Mouse (Mus musculus) hindbrain, embryonic 14.5 days (tissue): Measurements from ENCODE around the gene St3gal3. TPM values are rescaled to one million over a fixed set of nuclear protein-coding genes. Genes with fewer than 3 reads are reported as not detected.

ENCODE experiments used
- ATAC-seq: fragments of 200-750 bp; cut with Nextera tagmentation; 2 replicates; pipeline ENCODE4 v1.8.0; 2017; ENCODE audit warnings: moderate number of reproducible peaks, mild to moderate bottlenecking, moderate TSS enrichment, moderate library complexity; ENCODE audit not compliant: low FRiP score
- DNase-seq: peaks from one replicate; pipeline ENCODE4 v3.0.0-alpha.2; 2015; ENCODE audit warnings: low spot score
- H3K27ac ChIP-seq: fragments of 300-500 bp; sonication (generic); 2 replicates; pipeline ENCODE4 v1.5.1; 2014; ENCODE audit warnings: mild to moderate bottlenecking, moderate library complexity
- H3K27me3 ChIP-seq: fragments of 300-500 bp; sonication (generic); 2 replicates; pipeline ENCODE4 v1.6.1; 2014; ENCODE audit warnings: mild to moderate bottlenecking, low read length, mixed read lengths; ENCODE audit not compliant: control insufficient read depth, insufficient read depth
- H3K36me3 ChIP-seq: fragments of 300-500 bp; sonication (generic); replicated peaks from 2 replicates; pipeline ENCODE4 v1.6.1; 2014; ENCODE audit not compliant: control insufficient read depth, insufficient read depth
- H3K4me1 ChIP-seq: fragments of 300-500 bp; sonication (generic); replicated peaks from 2 replicates; pipeline ENCODE4 v1.6.1; 2014; ENCODE audit warnings: antibody characterized with exemption, low read length, mixed read lengths; ENCODE audit not compliant: control insufficient read depth, insufficient read depth
- H3K4me2 ChIP-seq: fragments of 300-500 bp; sonication (generic); replicated peaks from 2 replicates; pipeline ENCODE4 v1.6.1; 2014; ENCODE audit warnings: mild to moderate bottlenecking, moderate library complexity
- H3K4me3 ChIP-seq: fragments of 300-500 bp; sonication (generic); replicated peaks from 2 replicates; pipeline ENCODE4 v1.5.1; 2014; ENCODE audit warnings: mild to moderate bottlenecking, low read length
- H3K9ac ChIP-seq: fragments of 300-500 bp; sonication (generic); 2 replicates; pipeline ENCODE4 v1.6.1; 2014
- H3K9me3 ChIP-seq: fragments of 300-500 bp; sonication (generic); 2 replicates; pipeline ENCODE4 v1.6.1; 2016; ENCODE audit warnings: low read length; ENCODE audit not compliant: control insufficient read depth
- WGBS: fragments of 180-500 bp; shearing (Covaris S2); extraction: QIAGEN DNeasy Blood & Tissue Kit; methylation state at CpG from one replicate; pipeline ENCODE4 v1.1.7; 2014; 5-methylcytosine and 5-hydroxymethylcytosine counted together
- polyA plus RNA-seq: library from polyadenylated mRNA; unstranded; fragments of >200 nt; fragmentation: Nextera tagmentation; extraction: Ambion mirVana; gene quantifications from 2 replicates; pipeline ENCODE4 v1.2.1, GENCODE M21; 2014

Gene St3gal3
- polyA plus RNA-seq, 1 experiment from 2014 or later: 11.5 TPM

- H3K36me3 ChIP-seq: no peaks in the 10 kb centered on the region
- WGBS: 96% methylated on average over 3 of the region's 5 CpGs
- H3K27me3 ChIP-seq: no peaks in the 10 kb centered on the region
- H3K9me3 ChIP-seq: no peaks in the 10 kb centered on the region
- 0 out of 2 replicates have a peak, but pooled peaks cover 3% of the 10 kb centered on the region for H3K4me1 ChIP-seq
- no peak overlapping the region for H3K9ac ChIP-seq
- ATAC-seq: no peak
- no peak overlapping the region for H3K4me3 ChIP-seq
- H3K4me2 ChIP-seq: no peak overlapping the region
- DNase-seq: no peak
- no peak overlapping the region for H3K27ac ChIP-seq
Observed at GRCm38 (mm10) chr4:117981518-117981917, 153.2 kb downstream of the St3gal3 start.

- no peak overlapping the region for H3K4me2 ChIP-seq
- no peak overlapping the region for H3K4me3 ChIP-seq
- no peak overlapping the region for H3K27ac ChIP-seq
- ATAC-seq (no peak), DNase-seq (no peak)
- H3K9me3 ChIP-seq: no peaks in the 10 kb centered on the region
- 0 out of 2 replicates have a peak, but pooled peaks cover 3% of the 10 kb centered on the region for H3K4me1 ChIP-seq
- no peaks in the 10 kb centered on the region for H3K36me3 ChIP-seq
- no peak overlapping the region for H3K9ac ChIP-seq
- WGBS: 84% methylated on average over 4 of the region's 4 CpGs
- H3K27me3 ChIP-seq: no peaks in the 10 kb centered on the region
Observed at GRCm38 (mm10) chr4:117980161-117980560, 154.6 kb downstream of the St3gal3 start.

- Histone ChIP-seq H3K36me3 (no peaks in the 10 kb centered on the region), H3K4me3 (no peak overlapping the region), H3K4me1 (0 out of 2 replicates have a peak, but pooled peaks cover 3% of the 10 kb centered on the region), H3K27me3 (no peaks in the 10 kb centered on the region), H3K9me3 (no peaks in the 10 kb centered on the region), H3K4me2 (no peak overlapping the region), H3K9ac (no peak overlapping the region), H3K27ac (no peak overlapping the region)
- WGBS: 96% methylated on average over 4 of the region's 4 CpGs
- DNase-seq: no peak
- no peak for ATAC-seq
Observed at GRCm38 (mm10) chr4:117979181-117979580, 155.5 kb downstream of the St3gal3 start.

GRCm38 (mm10) chr4:117978282-117978681 is 156.4 kb downstream of the St3gal3 start:
- H3K36me3 ChIP-seq: no peaks in the 10 kb centered on the region
- no peak for DNase-seq
- WGBS: 94% methylated on average over 9 of the region's 9 CpGs
- no peak overlapping the region for H3K4me2 ChIP-seq
- no peaks in the 10 kb centered on the region for H3K9me3 ChIP-seq
- 0 out of 2 replicates have a peak, but pooled peaks cover 3% of the 10 kb centered on the region for H3K4me1 ChIP-seq
- no peak overlapping the region for H3K4me3 ChIP-seq
- H3K27me3 ChIP-seq: no peaks in the 10 kb centered on the region
- no peak for ATAC-seq
- no peak overlapping the region for H3K27ac ChIP-seq
- no peak overlapping the region for H3K9ac ChIP-seq

- no peak overlapping the region for H3K4me3 ChIP-seq
- no peaks in the 10 kb centered on the region for H3K9me3 ChIP-seq
- H3K4me1 ChIP-seq: 0 out of 2 replicates have a peak, but pooled peaks cover under 1% of the 10 kb centered on the region
- no peak overlapping the region for H3K9ac ChIP-seq
- no peak overlapping the region for H3K4me2 ChIP-seq
- DNase-seq (no peak), ATAC-seq (no peak)
- H3K36me3 ChIP-seq: no peaks in the 10 kb centered on the region
- 79% methylated on average over 11 of the region's 11 CpGs for WGBS
- H3K27ac ChIP-seq: no peak overlapping the region
- no peaks in the 10 kb centered on the region for H3K27me3 ChIP-seq
Observed at GRCm38 (mm10) chr4:117977841-117978240, 156.9 kb downstream of the St3gal3 start.

GRCm38 (mm10) chr4:117977371-117977770 is 157.3 kb downstream of the St3gal3 start:
- H3K27ac ChIP-seq: no peak overlapping the region
- 78% methylated on average over 9 of the region's 9 CpGs for WGBS
- DNase-seq: no peak
- no peaks in the 10 kb centered on the region for H3K36me3 ChIP-seq
- no peak overlapping the region for H3K4me3 ChIP-seq
- H3K9me3 ChIP-seq: no peaks in the 10 kb centered on the region
- H3K4me2 ChIP-seq: no peak overlapping the region
- no peaks in the 10 kb centered on the region for H3K27me3 ChIP-seq
- ATAC-seq: no peak
- H3K4me1 ChIP-seq: no peaks in the 10 kb centered on the region
- H3K9ac ChIP-seq: no peak overlapping the region

GRCm38 (mm10) chr4:117975820-117976219 is 158.9 kb downstream of the St3gal3 start:
- H3K4me2 ChIP-seq: no peak overlapping the region
- no peaks in the 10 kb centered on the region for H3K36me3 ChIP-seq
- 94% methylated on average over 1 of the region's 1 CpGs for WGBS
- H3K27ac ChIP-seq: no peak overlapping the region
- H3K9me3 ChIP-seq: no peaks in the 10 kb centered on the region
- no peaks in the 10 kb centered on the region for H3K27me3 ChIP-seq
- H3K4me3 ChIP-seq: no peak overlapping the region
- no peak for ATAC-seq
- no peak overlapping the region for H3K9ac ChIP-seq
- no peak for DNase-seq
- no peaks in the 10 kb centered on the region for H3K4me1 ChIP-seq

- H3K4me1 ChIP-seq: no peaks in the 10 kb centered on the region
- no peak overlapping the region for H3K27ac ChIP-seq
- DNase-seq (no peak), ATAC-seq (no peak)
- no peak overlapping the region for H3K4me3 ChIP-seq
- no peaks in the 10 kb centered on the region for H3K36me3 ChIP-seq
- no peaks in the 10 kb centered on the region for H3K27me3 ChIP-seq
- H3K9ac ChIP-seq: no peak overlapping the region
- H3K9me3 ChIP-seq: no peaks in the 10 kb centered on the region
- WGBS: 79% methylated on average over 5 of the region's 5 CpGs
- H3K4me2 ChIP-seq: no peak overlapping the region
Observed at GRCm38 (mm10) chr4:117974719-117975118, 160.0 kb downstream of the St3gal3 start.

- no peaks in the 10 kb centered on the region for H3K36me3 ChIP-seq
- H3K4me1 ChIP-seq: no peaks in the 10 kb centered on the region
- no peaks in the 10 kb centered on the region for H3K9me3 ChIP-seq
- H3K27me3 ChIP-seq: no peaks in the 10 kb centered on the region
- ATAC-seq (no peak), DNase-seq (no peak)
- no peak overlapping the region for H3K9ac ChIP-seq
- H3K4me2 ChIP-seq: no peak overlapping the region
- H3K27ac ChIP-seq: no peak overlapping the region
- H3K4me3 ChIP-seq: no peak overlapping the region
- 69% methylated on average over 10 of the region's 10 CpGs for WGBS
Observed at GRCm38 (mm10) chr4:117972999-117973398, 161.7 kb downstream of the St3gal3 start.
